8 mouse cellular contexts compared by ENCODE assay signal in genomic region chr2:36103069-36103554, GRCm38 (mm10). TPM values are rescaled to one million over a fixed set of nuclear protein-coding genes. Genes with fewer than 3 reads are reported as not detected.
DNase-seq lines count a peak whose midpoint lies in the region; ATAC-seq and TF ChIP-seq lines count a peak whose summit lies in the region.

No protein-coding gene starts in this region.

- H3K27me3 ChIP-seq in limb, embryonic 14.5 days (ENCODE audit: control insufficient read depth, insufficient read depth, low read length) = peaks cover 100% of the 10 kb centered on the region

- H3K4me3 ChIP-seq in limb, embryonic 14.5 days (replicated peaks; ENCODE audit: low read length) = peak overlapping the region; percentile 45

- peak overlapping the region; percentile 85 for H3K4me2 ChIP-seq in limb, embryonic 14.5 days (replicated peaks; ENCODE audit: low read depth, low read length, severe bottlenecking)

- H3K36me3 ChIP-seq in limb, embryonic 14.5 days (ENCODE audit: control insufficient read depth, insufficient read depth, low read length) = no peaks in the 10 kb centered on the region

- no peak for ATAC-seq in limb, embryonic 14.5 days (ENCODE audit: low FRiP score, low read depth)
- ATAC-seq in erythroblast, adult 5-6 weeks (replicated peaks; ENCODE audit: low FRiP score, poor library complexity, severe bottlenecking) = no peak

- no peaks in the 10 kb centered on the region for H3K9me3 ChIP-seq in limb, embryonic 14.5 days (ENCODE audit: control insufficient read depth, low read length)

- TF ChIP-seq POLR2A in limb, embryonic 14.5 days (IDR thresholded peaks at IDR 0.05; ENCODE audit: borderline replicate concordance, extremely low read depth, insufficient read depth, insufficient read length) = no peak

- H3K4me1 ChIP-seq in limb, embryonic 14.5 days (ENCODE audit: control insufficient read depth, insufficient read depth, low read length) = peaks cover 30% of the 10 kb centered on the region

- WGBS in limb, embryonic 14.5 days = 3% methylated on average over 21 of the region's 21 CpGs

- H3K9ac ChIP-seq in limb, embryonic 14.5 days (ENCODE audit: low read depth, low read length, severe bottlenecking) = 0 out of 2 replicates have a peak overlapping the region, but pooled peaks have one; percentile 4

- no peak overlapping the region for H3K27ac ChIP-seq in limb, embryonic 14.5 days (replicated peaks; ENCODE audit: low read depth, low read length)

- DNase-seq in embryo, embryonic 10 days (ENCODE audit: low spot score) = peak; percentile 27
- no peak for DNase-seq in embryo, embryonic 11 days
- DNase-seq in ovary, postnatal 36 days (ENCODE audit: low spot score) = peak; percentile 10
- no peak for DNase-seq in ovary, postnatal 10 days (ENCODE audit: low spot score)
- DNase-seq in limb, embryonic 14.5 days (ENCODE audit: low spot score) = no peak
- DNase-seq in natural killer cell, adult 2 months (ENCODE audit: low spot score in 2 of 2) = no peak
- DNase-seq in layer of hippocampus, postnatal 25 days (ENCODE audit: extremely low spot score in 1 of 2, low spot score in 1 of 2) = no peak

RNA-seq across cellular contexts. Expression of gene Lhx6, which starts 2.1 kb away (rescaled TPM):
- 2.0 and 2.2 TPM in 2 replicates for polyA plus RNA-seq in limb, embryonic 14.5 days (2012; rRNA removed)
- polyA plus RNA-seq in limb, embryonic 14.5 days (2014; fragmentation: Nextera tagmentation; extraction: Ambion mirVana) = 1.2 and 1.3 TPM in 2 replicates
- not detected in 2 replicates for total RNA-seq in erythroblast, adult 5-6 weeks (2015; ENCODE audit: low replicate concordance)
- total RNA-seq in erythroblast, adult 5-6 weeks (2017; ENCODE audit: low replicate concordance) = not detected in 2 replicates
- 10 to 100 TPM; 15.7 to 16.8 TPM for total RNA-seq in layer of hippocampus, postnatal 25 days (2021)

RNA-seq across cellular contexts. Expression of gene Mrrf, which starts 33.1 kb away (rescaled TPM):
- 21.1 and 31.0 TPM in 2 replicates for polyA plus RNA-seq in limb, embryonic 14.5 days (2012; rRNA removed)
- 30.4 and 33.0 TPM in 2 replicates for polyA plus RNA-seq in limb, embryonic 14.5 days (2014; fragmentation: Nextera tagmentation; extraction: Ambion mirVana)
- total RNA-seq in erythroblast, adult 5-6 weeks (2015; ENCODE audit: low replicate concordance) = 3.3 and 6.7 TPM in 2 replicates
- total RNA-seq in erythroblast, adult 5-6 weeks (2017; ENCODE audit: low replicate concordance) = 6.9 and 11.8 TPM in 2 replicates
- 10 to 100 TPM; 16.7 to 17.0 TPM for total RNA-seq in layer of hippocampus, postnatal 25 days (2021)

RNA-seq across cellular contexts. Expression of gene Rbm18, which starts 33.5 kb away (rescaled TPM):
- polyA plus RNA-seq in limb, embryonic 14.5 days (2012; rRNA removed) = 41.8 and 46.7 TPM in 2 replicates
- 69.7 and 77.5 TPM in 2 replicates for polyA plus RNA-seq in limb, embryonic 14.5 days (2014; fragmentation: Nextera tagmentation; extraction: Ambion mirVana)
- total RNA-seq in erythroblast, adult 5-6 weeks (2015; ENCODE audit: low replicate concordance) = 13.1 and 18.2 TPM in 2 replicates
- 19.0 and 20.5 TPM in 2 replicates for total RNA-seq in erythroblast, adult 5-6 weeks (2017; ENCODE audit: low replicate concordance)
- total RNA-seq in layer of hippocampus, postnatal 25 days (2021) = 10 to 100 TPM; 48.1 to 51.6 TPM

RNA-seq across cellular contexts. Expression of gene Morn5, which starts 53.9 kb away (rescaled TPM):
- 0.19 and 0.46 TPM in 2 replicates for polyA plus RNA-seq in limb, embryonic 14.5 days (2012; rRNA removed)
- not detected in 2 replicates for polyA plus RNA-seq in limb, embryonic 14.5 days (2014; fragmentation: Nextera tagmentation; extraction: Ambion mirVana)
- total RNA-seq in erythroblast, adult 5-6 weeks (2015; ENCODE audit: low replicate concordance) = not detected in 2 replicates
- total RNA-seq in erythroblast, adult 5-6 weeks (2017; ENCODE audit: low replicate concordance) = not detected in 2 replicates
- 1 to 10 TPM in 1 of 2 experiments, under 1 TPM in 1; 0.66 to 1.5 TPM for total RNA-seq in layer of hippocampus, postnatal 25 days (2021)

RNA-seq across cellular contexts. Expression of gene Ndufa8, which starts 53.9 kb away (rescaled TPM):
- polyA plus RNA-seq in limb, embryonic 14.5 days (2012; rRNA removed) = 83.0 and 103 TPM in 2 replicates
- polyA plus RNA-seq in limb, embryonic 14.5 days (2014; fragmentation: Nextera tagmentation; extraction: Ambion mirVana) = 218 and 221 TPM in 2 replicates
- total RNA-seq in erythroblast, adult 5-6 weeks (2015; ENCODE audit: low replicate concordance) = 16.9 and 28.4 TPM in 2 replicates
- total RNA-seq in erythroblast, adult 5-6 weeks (2017; ENCODE audit: low replicate concordance) = 6.5 and 9.3 TPM in 2 replicates
- total RNA-seq in layer of hippocampus, postnatal 25 days (2021) = 100 to 1,000 TPM; 184 to 222 TPM

Comparison
In these comparisons a context has a peak if more than half of its experiments do, and no peak if none do; other contexts are left out.
1. DNase-seq: peak in embryo, embryonic 10 days (single experiment) and ovary, postnatal 36 days (single experiment); none in embryo, embryonic 11 days (single experiment), ovary, postnatal 10 days (single experiment), limb, embryonic 14.5 days (single experiment), natural killer cell, adult 2 months (0 of 2) and layer of hippocampus, postnatal 25 days (0 of 2).
2. RNA of gene Lhx6, which starts 2.1 kb away (total RNA-seq): 15.7 to 16.8 TPM in layer of hippocampus, postnatal 25 days; not detected in erythroblast, adult 5-6 weeks; every median in the first group is over 10 times any median in the second.